Mouse (Mus musculus) adipose tissue, adult 10 weeks (tissue): Measurements from ENCODE around the gene Gm28891. TPM values are rescaled to one million over a fixed set of nuclear protein-coding genes. Genes with fewer than 3 reads are reported as not detected.

ENCODE experiments used
- polyA plus RNA-seq: library from polyadenylated mRNA; stranded (reverse); fragments of 350-450 nt; fragmentation: Illumina TruSeq; extraction: RNeasy Lipid Tissue Mini Kit (QIAGEN cat#74804); gene quantifications from one replicate; pipeline ENCODE4 v1.2.3, GENCODE M21; 2014; ENCODE audit warnings: low read depth, low replicate concordance

Gm28891 gene
- not detected for polyA plus RNA-seq

DNA sequence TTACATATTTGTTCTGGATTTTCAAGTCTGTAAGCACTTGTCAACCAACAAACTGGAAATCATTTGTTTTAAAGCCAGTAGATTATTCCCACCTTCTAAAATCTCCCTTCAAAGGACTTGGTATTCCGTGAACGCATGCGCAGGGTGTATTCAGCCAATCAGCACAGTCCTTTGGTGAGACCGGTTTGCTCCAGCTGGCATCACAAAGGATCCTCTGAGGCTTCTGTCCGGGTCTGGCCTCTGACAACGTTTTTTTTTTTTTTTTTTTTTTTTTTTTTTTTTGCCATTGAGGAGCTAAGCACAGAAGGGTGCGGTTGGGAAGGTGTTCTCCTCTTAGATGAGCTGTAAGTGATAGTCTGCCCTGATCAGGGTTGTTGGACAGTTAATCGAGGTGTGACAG, at the start of gene Gm28891:
Gm28891 (plus strand) TSS at position 301 of the 400 bp plus-strand sequence.

